Mouse (Mus musculus) bone marrow, adult 2 months (tissue): ENCODE data around the gene Ifitm7. TPM values are rescaled to one million over a fixed set of nuclear protein-coding genes. Genes with fewer than 3 reads are reported as not detected.

Experiments used
- H3K27ac ChIP-seq: fragments of 200-500 bp; 2 replicates; pipeline ENCODE4 v1.5.1; 2012; ENCODE audit warnings: low read depth, mild to moderate bottlenecking, control low read depth, inconsistent platforms, low read length; ENCODE audit not compliant: control insufficient read depth, poor library complexity, insufficient read depth
- H3K4me1 ChIP-seq: fragments of 200-500 bp; 2 replicates; pipeline ENCODE4 v1.6.1; 2011; ENCODE audit warnings: low read length; ENCODE audit not compliant: control insufficient read depth, insufficient read depth
- H3K4me3 ChIP-seq: fragments of 200-500 bp; replicated peaks from 2 replicates; pipeline ENCODE3; 2011; ENCODE audit warnings: mild to moderate bottlenecking, low read depth, low read length, control low read depth; ENCODE audit not compliant: control insufficient read depth
- CTCF ChIP-seq: fragments of 200-500 bp; IDR thresholded peaks from 2 replicates; pipeline ENCODE4 v1.5.1; 2011; ENCODE audit warnings: low read length, control low read depth; ENCODE audit not compliant: control insufficient read depth, insufficient read depth
- POLR2A ChIP-seq: fragments of 200-500 bp; IDR thresholded peaks from 2 replicates; pipeline ENCODE4 v1.6.1; 2011; ENCODE audit warnings: low read depth, mild to moderate bottlenecking, control low read depth, low read length, borderline replicate concordance; ENCODE audit not compliant: control insufficient read depth
- WGBS: fragments of 180-500 bp; shearing (Covaris S2); methylation state at CpG from one replicate; pipeline ENCODE4 v1.1.7; 2018; 5-methylcytosine and 5-hydroxymethylcytosine counted together
- polyA plus RNA-seq: library from polyadenylated mRNA; stranded (reverse); fragments of >200 nt; gene quantifications from 2 replicates; pipeline ENCODE4 v1.2.4, GENCODE M21; 2011; ENCODE audit warnings: low replicate concordance; ENCODE audit not compliant: missing spikeins, insufficient read depth, insufficient read length

The Ifitm7 gene
- polyA plus RNA-seq, 1 experiment: 3.8 TPM

- Histone ChIP-seq H3K27ac (no peak overlapping the region), H3K4me3 (no peak overlapping the region), H3K4me1 (no peaks in the 10 kb centered on the region; the same call in 1 of the 2 replicates)
- WGBS: 88% methylated on average over 4 of the region's 4 CpGs
- TF ChIP-seq POLR2A (no peak), CTCF (no peak)
Measured at GRCm38 (mm10) chr16:14009966-14010365, 23.3 kb upstream of the Ifitm7 start.

GRCm38 (mm10) chr16:14008708-14009107 lies 22.0 kb upstream of the Ifitm7 start:
- TF ChIP-seq CTCF: no peak
- TF ChIP-seq POLR2A: no peak
- Histone ChIP-seq H3K27ac (no peak overlapping the region), H3K4me3 (no peak overlapping the region), H3K4me1 (no peaks in the 10 kb centered on the region; the same call in 1 of the 2 replicates)

DNA sequence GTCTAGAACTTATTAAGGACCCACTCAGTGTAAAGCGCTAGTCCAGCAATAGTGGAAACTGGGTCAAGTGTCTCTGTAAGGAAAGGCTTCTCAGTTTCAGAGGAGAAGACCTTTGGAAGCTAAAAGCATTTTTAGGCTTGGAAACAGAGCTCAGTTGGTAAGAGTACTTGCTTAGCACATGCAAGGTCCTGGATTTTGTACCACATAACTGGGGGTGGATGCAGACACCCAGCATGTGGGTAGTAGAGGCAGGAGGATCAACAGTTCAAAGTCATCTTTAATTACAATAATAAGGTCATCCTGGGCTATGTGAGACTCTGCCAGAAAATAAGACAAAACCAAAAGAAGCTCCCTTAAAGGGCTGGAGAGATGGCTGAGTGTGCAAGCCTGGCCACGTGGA lies 21.4 kb upstream of the Ifitm7 start:
- 72% methylated on average over 2 of the region's 2 CpGs for WGBS
- Histone ChIP-seq H3K4me1 (no peaks in the 10 kb centered on the region; the same call in 1 of the 2 replicates), H3K27ac (no peak overlapping the region), H3K4me3 (no peak overlapping the region)
- no peak for TF ChIP-seq CTCF

DNA sequence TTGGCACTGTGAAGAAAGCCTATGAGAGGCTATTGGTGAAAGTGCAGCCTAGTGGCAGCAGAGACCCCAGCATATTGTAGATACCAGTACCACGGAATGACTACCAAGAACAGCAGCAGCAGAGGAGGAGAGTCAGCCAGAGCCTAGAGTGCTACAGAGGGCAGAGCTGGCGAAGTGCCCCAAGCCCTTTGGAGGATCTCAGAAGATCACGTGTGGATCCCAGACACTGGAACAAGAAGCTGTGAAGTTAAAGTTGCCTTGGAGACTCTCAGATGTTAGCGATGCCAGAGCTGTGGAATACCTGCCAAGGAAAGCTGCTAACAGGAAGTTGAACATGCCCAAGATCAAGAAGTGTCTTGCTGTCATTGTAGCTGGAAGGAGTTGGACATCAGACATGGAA lies 18.6 kb upstream of the Ifitm7 start:
- H3K4me3 ChIP-seq: no peak overlapping the region
- TF ChIP-seq CTCF: no peak
- no peak for TF ChIP-seq POLR2A
- 74% methylated on average over 4 of the region's 4 CpGs for WGBS
- H3K4me1 ChIP-seq: no peaks in the 10 kb centered on the region; the same call in 1 of the 2 replicates
- H3K27ac ChIP-seq: no peak overlapping the region

DNA sequence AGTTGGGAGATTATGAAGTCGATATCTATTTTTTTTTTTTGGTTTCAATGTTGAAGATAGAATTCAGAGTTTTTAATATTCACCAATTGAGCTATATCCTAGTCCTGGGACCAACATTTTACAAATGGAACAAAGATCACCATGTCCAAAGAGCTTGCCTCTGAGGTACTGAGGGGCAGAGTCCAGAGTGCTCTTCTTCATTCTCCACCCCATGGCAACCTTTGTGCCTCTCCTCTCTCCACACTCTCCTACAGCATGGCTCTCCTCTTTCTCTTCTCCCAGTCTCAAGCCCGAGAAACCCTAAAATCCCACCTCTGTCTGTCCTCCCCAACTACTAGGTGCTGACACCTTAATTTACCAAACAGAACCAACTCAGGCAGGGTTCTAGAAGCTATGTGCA lies 18.0 kb upstream of the Ifitm7 start:
- Histone ChIP-seq H3K4me1 (no peaks in the 10 kb centered on the region; the same call in 1 of the 2 replicates), H3K4me3 (no peak overlapping the region), H3K27ac (no peak overlapping the region)
- TF ChIP-seq POLR2A (no peak), CTCF (no peak)
- 73% methylated on average over 2 of the region's 2 CpGs for WGBS

DNA sequence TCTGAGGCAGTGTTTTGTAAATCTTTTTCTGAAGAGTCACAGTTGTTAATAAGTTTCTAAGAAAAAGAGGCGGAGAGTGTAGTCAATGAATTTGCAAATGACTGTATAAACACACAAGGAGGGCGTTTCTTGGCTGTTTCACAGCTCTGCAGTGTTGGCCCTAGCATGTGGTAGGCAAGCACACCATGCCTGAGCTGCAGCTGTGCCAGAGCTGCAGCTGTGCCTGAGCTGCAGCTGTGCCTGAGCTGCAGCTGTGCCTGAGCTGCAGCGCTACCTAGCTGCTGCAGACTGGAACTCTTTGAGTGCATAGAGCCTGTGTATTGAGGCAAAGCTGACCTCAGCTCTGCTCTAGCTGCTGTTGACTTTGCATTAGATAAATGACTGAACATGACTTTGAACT lies 17.5 kb upstream of the Ifitm7 start:
- TF ChIP-seq CTCF (peak; percentile 21; the same call in 1 of the 2 replicates), POLR2A (no peak)
- 63% methylated on average over 3 of the region's 3 CpGs for WGBS
- Histone ChIP-seq H3K4me3 (no peak overlapping the region), H3K4me1 (no peaks in the 10 kb centered on the region; the same call in 1 of the 2 replicates), H3K27ac (no peak overlapping the region)

- no peak for TF ChIP-seq POLR2A
- TF ChIP-seq CTCF: no peak
- Histone ChIP-seq H3K4me3 (no peak overlapping the region), H3K4me1 (no peaks in the 10 kb centered on the region; the same call in 1 of the 2 replicates), H3K27ac (no peak overlapping the region)
- 48% methylated on average over 8 of the region's 8 CpGs for WGBS
Measured at GRCm38 (mm10) chr16:14003386-14004130, 16.9 kb upstream of the Ifitm7 start.

GRCm38 (mm10) chr16:13994502-13994901 lies 7.8 kb upstream of the Ifitm7 start:
- Histone ChIP-seq H3K4me3 (no peak overlapping the region), H3K27ac (no peak overlapping the region), H3K4me1 (no peaks in the 10 kb centered on the region)
- WGBS: 29% methylated on average over 1 of the region's 1 CpGs
- TF ChIP-seq POLR2A (no peak), CTCF (no peak)

- 78% methylated on average over 1 of the region's 1 CpGs for WGBS
- no peaks in the 10 kb centered on the region for H3K4me1 ChIP-seq
- TF ChIP-seq CTCF (no peak), POLR2A (no peak)
- no peak overlapping the region for H3K27ac ChIP-seq
- no peak overlapping the region for H3K4me3 ChIP-seq
Measured at GRCm38 (mm10) chr16:13994076-13994475, 7.4 kb upstream of the Ifitm7 start.
